Mouse (Mus musculus) olfactory bulb, adult 2 months (tissue): ENCODE measurements around the gene Ctnna3.

Experiments
- CTCF ChIP-seq: fragments of 200-500 bp; IDR thresholded peaks from 2 replicates; pipeline ENCODE4 v1.5.1; 2012; ENCODE audit warnings: low read depth, mild to moderate bottlenecking, low read length, moderate library complexity; ENCODE audit not compliant: insufficient read depth
- POLR2A ChIP-seq: fragments of 200-500 bp; IDR thresholded peaks from 2 replicates; pipeline ENCODE4 v1.6.1; 2012; ENCODE audit warnings: mild to moderate bottlenecking, low read depth, low read length, moderate library complexity; ENCODE audit not compliant: insufficient read depth

GRCm38 (mm10) chr10:63417061-63417460, 12.8 kb upstream of the Ctnna3 start:
- TF ChIP-seq CTCF, result no peak
- no peak for TF ChIP-seq POLR2A
